Mouse (Mus musculus): Measurements from ENCODE around the gene Mbnl1. TPM values are rescaled to one million over a fixed set of nuclear protein-coding genes. Genes with fewer than 3 reads are reported as not detected.

Gene Mbnl1
- total RNA-seq, 2 experiments from 2014 or later, result 155 to 163 TPM

- peak; percentile 27 for DNase-seq
Observed at GRCm38 (mm10) chr3:60615057-60615606, 142.5 kb downstream of the Mbnl1 start.

- DNase-seq, result no peak
Observed at GRCm38 (mm10) chr3:60615615-60616014, 143.0 kb downstream of the Mbnl1 start.

- no peak for DNase-seq
Observed at GRCm38 (mm10) chr3:60616147-60616546, 143.5 kb downstream of the Mbnl1 start.

- DNase-seq, result no peak
Observed at GRCm38 (mm10) chr3:60617643-60618042, 145.0 kb downstream of the Mbnl1 start.

GRCm38 (mm10) chr3:60620236-60620635 lies 147.6 kb downstream of the Mbnl1 start:
- no peak for DNase-seq

GRCm38 (mm10) chr3:60631183-60631582 lies 158.6 kb downstream of the Mbnl1 start:
- DNase-seq, result no peak

- no peak for DNase-seq
Observed at GRCm38 (mm10) chr3:60631754-60632153, 159.1 kb downstream of the Mbnl1 start.

GRCm38 (mm10) chr3:60632796-60633466 lies 160.3 kb downstream of the Mbnl1 start:
- no peak for DNase-seq

GRCm38 (mm10) chr3:60638530-60638929 lies 165.9 kb downstream of the Mbnl1 start:
- no peak for DNase-seq

- DNase-seq, result peak; percentile 13
Observed at GRCm38 (mm10) chr3:60639135-60639534, 166.5 kb downstream of the Mbnl1 start.

GRCm38 (mm10) chr3:60642227-60642626 lies 169.6 kb downstream of the Mbnl1 start:
- no peak for DNase-seq

- no peak for DNase-seq
Observed at GRCm38 (mm10) chr3:60645531-60645930, 172.9 kb downstream of the Mbnl1 start.

- DNase-seq, result no peak
Observed at GRCm38 (mm10) chr3:60648293-60648692, 175.7 kb downstream of the Mbnl1 start.

GRCm38 (mm10) chr3:60660762-60661161 lies 188.1 kb downstream of the Mbnl1 start:
- DNase-seq, result no peak
